Mouse (Mus musculus) forebrain, embryonic 13.5 days (tissue): Measurements from ENCODE around the gene Agap1. TPM values are rescaled to one million over a fixed set of nuclear protein-coding genes. Genes with fewer than 3 reads are reported as not detected.

Source experiments
- ATAC-seq: fragments of 200-750 bp; cut with Nextera tagmentation; 2 replicates; pipeline ENCODE4 v1.8.0; 2017
- H3K27ac ChIP-seq: fragments of 300-500 bp; sonication (generic); 2 replicates; pipeline ENCODE4 v1.5.1; 2015; ENCODE audit warnings: inconsistent platforms, mild to moderate bottlenecking, moderate library complexity
- H3K27me3 ChIP-seq: fragments of 300-500 bp; sonication (generic); 2 replicates; pipeline ENCODE4 v1.6.1; 2015; ENCODE audit warnings: mild to moderate bottlenecking, inconsistent platforms
- H3K36me3 ChIP-seq: fragments of 300-500 bp; sonication (generic); 2 replicates; pipeline ENCODE4 v1.6.1; 2015; ENCODE audit warnings: mild to moderate bottlenecking, inconsistent platforms; ENCODE audit not compliant: poor library complexity, severe bottlenecking
- H3K4me1 ChIP-seq: fragments of 300-500 bp; sonication (generic); 2 replicates; pipeline ENCODE4 v1.6.1; 2015; ENCODE audit warnings: inconsistent platforms
- H3K4me2 ChIP-seq: fragments of 300-500 bp; sonication (generic); 2 replicates; pipeline ENCODE4 v1.6.1; 2015; ENCODE audit warnings: inconsistent platforms, mild to moderate bottlenecking, moderate library complexity
- H3K4me3 ChIP-seq: fragments of 300-500 bp; sonication (generic); 2 replicates; pipeline ENCODE4 v1.5.1; 2015; ENCODE audit warnings: mild to moderate bottlenecking, inconsistent platforms
- H3K9ac ChIP-seq: fragments of 300-500 bp; sonication (generic); 2 replicates; pipeline ENCODE4 v1.6.1; 2015; ENCODE audit warnings: mild to moderate bottlenecking, inconsistent platforms
- H3K9me3 ChIP-seq: fragments of 300-500 bp; sonication (generic); replicated peaks from 2 replicates; pipeline ENCODE4 v1.6.1; 2016; ENCODE audit warnings: inconsistent platforms
- WGBS: fragments of 180-500 bp; shearing (Covaris S2); methylation state at CpG from one replicate; pipeline ENCODE4 v1.1.7; 2015; 5-methylcytosine and 5-hydroxymethylcytosine counted together
- polyA plus RNA-seq: library from polyadenylated mRNA; unstranded; fragments of >200 nt; fragmentation: Nextera tagmentation; extraction: Ambion mirVana; gene quantifications from 2 replicates; pipeline ENCODE4 v1.2.1, GENCODE M21; 2015

The Agap1 gene
- polyA plus RNA-seq, 1 experiment from 2014 or later, result 25.4 TPM

DNA sequence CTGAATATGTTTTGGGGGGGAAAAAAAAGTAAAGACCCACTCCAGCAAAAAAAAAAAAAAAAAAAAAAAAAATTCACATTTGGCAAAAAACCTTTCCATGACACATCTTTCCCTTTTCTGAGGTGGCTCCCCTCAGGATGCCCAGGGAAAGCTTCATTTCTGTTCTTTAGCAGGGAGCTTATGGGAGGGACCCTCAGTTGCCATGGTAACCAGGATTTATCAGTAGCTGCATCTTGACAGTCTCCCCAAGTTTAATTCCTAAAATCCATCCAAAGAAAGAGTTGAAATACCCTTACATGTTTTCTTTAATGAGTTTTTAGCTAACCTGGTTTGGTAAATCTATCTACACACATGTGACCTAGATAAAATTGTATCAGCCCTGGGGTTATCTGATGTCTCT, 295.1 kb downstream of the Agap1 start:
- no peaks in the 10 kb centered on the region for H3K9me3 ChIP-seq
- H3K4me1 ChIP-seq, result peaks cover 29% of the 10 kb centered on the region
- H3K27ac ChIP-seq, result peak overlapping the region; percentile 67; the same call in 1 of the 2 replicates
- H3K4me3 ChIP-seq, result no peak overlapping the region
- ATAC-seq, result no peak
- peaks cover 10% of the 10 kb centered on the region for H3K36me3 ChIP-seq
- peaks cover 78% of the 10 kb centered on the region for H3K27me3 ChIP-seq
- no peak overlapping the region for H3K4me2 ChIP-seq
- H3K9ac ChIP-seq, result no peak overlapping the region

GRCm38 (mm10) chr1:89750495-89750894, 295.9 kb downstream of the Agap1 start:
- peak; percentile 79 for ATAC-seq
- WGBS, result under 1% methylated on average over 9 of the region's 9 CpGs
- Histone ChIP-seq H3K9me3 (no peaks in the 10 kb centered on the region), H3K36me3 (0 out of 2 replicates have a peak, but pooled peaks cover 2% of the 10 kb centered on the region), H3K4me3 (peak overlapping the region; percentile 16; the same call in 1 of the 2 replicates), H3K4me1 (peaks cover 31% of the 10 kb centered on the region), H3K27me3 (peaks cover 78% of the 10 kb centered on the region), H3K4me2 (peak overlapping the region; percentile 50), H3K9ac (no peak overlapping the region), H3K27ac (peak overlapping the region; percentile 67)

DNA sequence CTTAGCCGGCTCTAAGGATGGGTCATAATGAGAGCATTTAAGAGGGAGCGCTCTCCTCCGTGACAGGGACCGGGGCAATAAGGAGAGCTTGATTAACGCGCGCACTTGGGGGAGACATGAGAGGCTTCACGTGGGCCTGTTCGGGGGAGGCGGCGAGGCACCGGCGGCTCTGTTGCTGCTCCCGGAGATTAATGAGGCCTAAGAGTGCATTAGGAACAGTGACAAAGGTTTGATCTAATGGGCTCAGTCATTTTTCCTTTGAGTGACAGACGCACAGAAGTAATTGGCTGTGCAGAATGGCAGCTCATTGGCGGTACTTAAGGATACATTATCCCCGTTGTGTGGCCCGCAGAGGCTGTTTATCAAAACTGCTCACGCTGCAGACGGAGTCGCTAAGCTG, 296.3 kb downstream of the Agap1 start:
- H3K4me3 ChIP-seq, result peak overlapping the region; percentile 16; the same call in 1 of the 2 replicates
- no peaks in the 10 kb centered on the region for H3K9me3 ChIP-seq
- H3K4me2 ChIP-seq, result peak overlapping the region; percentile 50
- ATAC-seq, result peak; percentile 95
- 2% methylated on average over 21 of the region's 21 CpGs for WGBS
- peaks cover 78% of the 10 kb centered on the region for H3K27me3 ChIP-seq
- peaks cover 35% of the 10 kb centered on the region for H3K4me1 ChIP-seq
- H3K9ac ChIP-seq, result no peak overlapping the region
- H3K27ac ChIP-seq, result peak overlapping the region; percentile 67
- H3K36me3 ChIP-seq, result no peaks in the 10 kb centered on the region

- Histone ChIP-seq H3K4me3 (no peak overlapping the region), H3K9ac (no peak overlapping the region), H3K36me3 (no peaks in the 10 kb centered on the region), H3K4me2 (peak overlapping the region; percentile 50), H3K27ac (peak overlapping the region; percentile 67; the same call in 1 of the 2 replicates), H3K4me1 (peaks cover 39% of the 10 kb centered on the region), H3K9me3 (no peaks in the 10 kb centered on the region), H3K27me3 (peaks cover 78% of the 10 kb centered on the region)
- ATAC-seq, result peak; percentile 67
- 15% methylated on average over 11 of the region's 11 CpGs for WGBS
These were observed 296.7 kb downstream of the Agap1 start for GRCm38 (mm10) chr1:89751344-89751743.

DNA sequence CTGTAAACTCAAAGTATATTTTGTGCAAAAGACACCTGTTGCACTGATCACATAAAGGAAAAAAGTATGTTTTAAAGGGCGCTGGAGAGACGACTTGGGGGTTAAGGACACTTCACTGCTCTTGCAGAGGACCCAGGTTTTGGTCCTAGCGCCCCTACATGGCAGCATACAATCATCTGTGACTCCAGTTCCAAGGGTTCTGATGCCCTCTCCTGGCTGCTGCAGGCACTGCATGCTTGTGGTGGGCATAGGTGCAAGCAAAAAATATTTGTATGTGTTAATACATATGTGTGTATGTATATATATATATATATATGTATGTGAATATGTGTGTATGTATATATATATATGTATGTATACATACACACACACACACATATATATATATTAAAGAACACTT, 298.1 kb downstream of the Agap1 start:
- Histone ChIP-seq H3K4me3 (no peak overlapping the region), H3K4me1 (peaks cover 42% of the 10 kb centered on the region)

GRCm38 (mm10) chr1:89755358-89755757, 300.8 kb downstream of the Agap1 start:
- H3K27me3 ChIP-seq, result peaks cover 75% of the 10 kb centered on the region
- H3K9me3 ChIP-seq, result no peaks in the 10 kb centered on the region
- no peak overlapping the region for H3K9ac ChIP-seq
- H3K4me2 ChIP-seq, result no peak overlapping the region
- ATAC-seq, result no peak
- no peak overlapping the region for H3K4me3 ChIP-seq
- no peaks in the 10 kb centered on the region for H3K36me3 ChIP-seq
- H3K27ac ChIP-seq, result no peak overlapping the region
- 52% methylated on average over 12 of the region's 12 CpGs for WGBS
- peaks cover 31% of the 10 kb centered on the region for H3K4me1 ChIP-seq

More for the DNA sequence above, 298.1 kb downstream of the Agap1 start:
- no peak overlapping the region for H3K9ac ChIP-seq
- 98% methylated on average over 3 of the region's 3 CpGs for WGBS
- no peak overlapping the region for H3K4me2 ChIP-seq
- no peak overlapping the region for H3K27ac ChIP-seq
- H3K27me3 ChIP-seq, result peaks cover 81% of the 10 kb centered on the region
- H3K36me3 ChIP-seq, result no peaks in the 10 kb centered on the region
- no peak for ATAC-seq
- no peaks in the 10 kb centered on the region for H3K9me3 ChIP-seq

DNA sequence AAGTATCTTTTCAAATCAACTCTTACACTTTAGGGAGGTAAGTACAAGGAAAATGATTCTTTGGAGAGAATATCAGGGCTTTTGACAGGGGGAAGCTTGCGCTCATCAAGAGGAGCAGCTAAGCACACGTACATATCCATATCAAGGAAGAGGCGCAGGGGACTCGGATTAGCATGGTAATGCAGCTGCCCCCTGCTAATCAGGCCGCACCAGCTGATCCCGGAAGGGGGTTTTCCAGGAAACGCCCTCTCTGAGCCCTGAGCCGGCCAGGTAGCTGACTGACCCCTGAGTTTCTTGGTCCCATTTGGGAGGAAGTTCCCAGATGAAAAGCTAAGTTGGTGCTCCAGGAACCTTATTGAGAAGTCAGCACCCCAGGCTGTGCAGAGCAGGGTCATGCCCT, 301.8 kb downstream of the Agap1 start:
- no peak overlapping the region for H3K4me2 ChIP-seq
- no peaks in the 10 kb centered on the region for H3K36me3 ChIP-seq
- no peak for ATAC-seq
- no peak overlapping the region for H3K4me3 ChIP-seq
- 24% methylated on average over 8 of the region's 8 CpGs for WGBS
- no peaks in the 10 kb centered on the region for H3K9me3 ChIP-seq
- no peak overlapping the region for H3K27ac ChIP-seq
- peaks cover 21% of the 10 kb centered on the region for H3K4me1 ChIP-seq
- no peak overlapping the region for H3K9ac ChIP-seq
- H3K27me3 ChIP-seq, result peaks cover 82% of the 10 kb centered on the region

DNA sequence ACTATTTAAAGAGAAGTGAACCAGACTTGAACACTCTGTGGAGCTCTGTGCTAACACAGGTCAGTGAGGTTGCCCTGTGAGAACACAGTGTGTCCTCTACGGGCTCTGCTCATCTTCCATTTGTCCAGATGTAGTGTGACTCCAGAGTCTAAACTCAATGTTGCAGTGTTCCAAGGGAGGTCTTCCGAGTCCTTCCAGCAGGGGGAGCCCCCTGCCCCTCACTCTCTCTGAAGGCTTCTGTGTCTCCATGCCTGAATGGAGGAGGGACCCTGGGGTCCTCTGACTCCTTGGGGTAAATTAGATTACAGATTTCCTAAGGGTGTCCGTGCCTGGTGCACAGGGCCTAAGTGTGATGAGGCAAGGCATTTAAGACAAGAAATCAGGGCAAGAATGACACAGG, 302.9 kb downstream of the Agap1 start:
- Histone ChIP-seq H3K9ac (no peak overlapping the region), H3K4me3 (no peak overlapping the region), H3K4me2 (no peak overlapping the region), H3K27me3 (peaks cover 85% of the 10 kb centered on the region), H3K27ac (no peak overlapping the region), H3K36me3 (no peaks in the 10 kb centered on the region), H3K4me1 (peaks cover 14% of the 10 kb centered on the region; the same call in 1 of the 2 replicates), H3K9me3 (no peaks in the 10 kb centered on the region)
- 63% methylated on average over 3 of the region's 3 CpGs for WGBS
- ATAC-seq, result no peak

DNA sequence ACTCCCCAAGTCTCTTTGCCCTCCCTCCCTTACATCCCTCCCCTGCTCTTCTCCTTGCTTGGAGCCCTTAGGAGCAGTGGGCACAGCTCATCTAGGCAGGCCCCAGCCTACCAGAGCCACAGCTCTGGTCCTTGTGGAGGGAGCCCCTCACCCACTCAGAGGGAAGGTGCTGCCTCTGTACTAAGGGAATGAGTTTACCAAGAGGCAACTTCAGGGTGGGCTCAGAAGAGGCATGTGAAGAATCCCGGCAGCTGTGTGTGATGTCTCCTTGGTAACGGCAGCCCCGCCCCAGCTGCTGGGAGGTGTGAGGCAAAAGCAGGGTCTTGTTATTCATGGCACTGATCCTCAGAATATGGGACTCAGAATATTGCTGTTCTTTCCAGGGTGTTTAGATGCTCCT, 309.3 kb downstream of the Agap1 start:
- H3K4me1 ChIP-seq, result peaks cover 18% of the 10 kb centered on the region
- H3K9ac ChIP-seq, result no peak overlapping the region
- 0 out of 2 replicates have a peak, but pooled peaks cover 5% of the 10 kb centered on the region for H3K36me3 ChIP-seq
- H3K27me3 ChIP-seq, result peaks cover 50% of the 10 kb centered on the region
- H3K4me3 ChIP-seq, result no peak overlapping the region
- no peak overlapping the region for H3K4me2 ChIP-seq
- no peaks in the 10 kb centered on the region for H3K9me3 ChIP-seq
- H3K27ac ChIP-seq, result no peak overlapping the region
- ATAC-seq, result peak; percentile 21; the same call in 1 of the 2 replicates
- WGBS, result 17% methylated on average over 3 of the region's 3 CpGs

DNA sequence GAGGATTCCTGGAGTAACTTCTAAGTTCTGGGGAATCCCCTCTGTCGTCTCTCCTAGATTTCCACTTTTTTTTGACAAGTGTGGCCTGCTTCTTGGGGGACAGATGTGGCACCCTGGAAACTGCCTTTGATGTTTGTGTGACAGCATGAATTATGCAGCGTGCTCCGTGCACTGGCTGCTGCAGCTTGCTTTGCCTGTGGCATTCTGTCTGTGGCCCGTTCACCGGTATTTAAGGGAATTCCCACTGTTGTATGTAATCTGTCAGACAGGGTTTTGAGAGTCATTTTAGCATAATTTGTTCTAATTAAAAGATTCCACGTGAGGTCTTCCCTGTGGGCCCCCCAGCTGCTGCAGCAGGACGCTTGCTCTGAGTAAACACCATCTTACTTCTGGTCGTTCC, 312.3 kb downstream of the Agap1 start:
- no peak for ATAC-seq
- Histone ChIP-seq H3K27ac (no peak overlapping the region), H3K36me3 (0 out of 2 replicates have a peak, but pooled peaks cover 9% of the 10 kb centered on the region), H3K4me3 (no peak overlapping the region), H3K9me3 (no peaks in the 10 kb centered on the region), H3K4me1 (peaks cover 22% of the 10 kb centered on the region), H3K4me2 (no peak overlapping the region), H3K27me3 (peaks cover 35% of the 10 kb centered on the region), H3K9ac (no peak overlapping the region)
- 62% methylated on average over 8 of the region's 8 CpGs for WGBS

DNA sequence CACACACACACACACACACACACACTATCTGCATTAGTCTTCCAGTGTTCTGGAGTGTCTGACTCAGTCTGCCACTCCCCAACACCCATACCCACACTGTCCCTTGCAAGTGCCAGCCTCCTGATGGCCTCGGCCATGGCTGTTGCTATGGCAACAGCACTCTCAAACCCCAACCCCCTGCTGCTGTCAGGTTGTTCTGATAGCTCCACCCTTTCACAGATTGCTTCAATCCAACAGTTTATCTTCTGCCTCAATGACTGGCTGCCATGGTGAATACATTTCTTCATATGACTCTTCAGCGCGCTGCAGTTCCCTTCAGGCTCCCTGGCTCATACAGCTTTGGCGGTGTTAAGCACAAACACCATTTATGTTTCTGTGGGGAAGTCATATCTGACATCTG, 315.0 kb downstream of the Agap1 start:
- 70% methylated on average over 4 of the region's 4 CpGs for WGBS
- Histone ChIP-seq H3K9ac (no peak overlapping the region), H3K36me3 (peaks cover 16% of the 10 kb centered on the region; the same call in 1 of the 2 replicates), H3K4me2 (no peak overlapping the region), H3K4me1 (peaks cover 12% of the 10 kb centered on the region; the same call in 1 of the 2 replicates), H3K9me3 (no peaks in the 10 kb centered on the region), H3K4me3 (no peak overlapping the region), H3K27me3 (peaks cover 9% of the 10 kb centered on the region; the same call in 1 of the 2 replicates), H3K27ac (no peak overlapping the region)
- no peak for ATAC-seq

DNA sequence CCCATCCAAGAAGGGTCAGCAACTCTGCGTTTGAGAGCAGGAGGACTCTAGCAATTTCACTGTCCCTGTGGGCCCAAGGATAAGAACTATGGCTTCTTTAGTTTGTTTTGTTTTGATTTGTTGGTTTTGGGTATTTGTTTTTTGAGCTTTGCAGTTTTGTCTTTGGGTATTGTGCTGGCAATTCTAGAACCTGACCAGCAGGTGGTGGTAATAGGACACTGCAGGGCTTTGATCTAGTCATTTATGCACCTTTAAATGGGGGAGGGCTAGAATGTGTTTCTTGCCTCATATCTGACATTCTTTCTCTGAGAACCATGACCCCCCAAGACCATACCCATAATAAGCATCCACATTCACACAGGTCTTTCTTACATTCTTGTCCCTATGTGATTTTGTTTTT, 315.7 kb downstream of the Agap1 start:
- 75% methylated on average over 1 of the region's 1 CpGs for WGBS

DNA sequence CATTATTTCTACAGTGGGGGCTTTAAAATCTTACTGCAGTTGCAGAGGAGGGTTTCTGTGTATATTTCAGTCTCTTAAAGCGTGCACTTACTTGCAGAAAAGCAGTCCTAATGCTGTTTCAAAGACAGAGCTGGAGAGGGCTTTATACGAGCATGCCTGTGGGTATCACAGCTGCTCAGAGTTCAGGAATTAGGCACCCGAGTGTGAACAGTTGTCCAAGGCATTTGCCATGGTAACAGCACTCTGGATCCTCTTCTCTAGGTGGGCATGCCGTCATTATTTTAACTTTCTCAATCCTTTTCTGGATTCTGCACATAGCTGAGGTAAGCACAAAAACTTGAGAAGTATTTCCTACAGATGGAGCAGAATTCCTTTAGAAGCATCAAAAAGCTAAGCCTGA, 321.1 kb downstream of the Agap1 start:
- H3K9me3 ChIP-seq, result no peaks in the 10 kb centered on the region
- H3K4me2 ChIP-seq, result no peak overlapping the region
- no peak for ATAC-seq
- H3K4me3 ChIP-seq, result no peak overlapping the region
- H3K4me1 ChIP-seq, result 0 out of 2 replicates have a peak, but pooled peaks cover 5% of the 10 kb centered on the region
- no peak overlapping the region for H3K27ac ChIP-seq
- WGBS, result 47% methylated on average over 4 of the region's 4 CpGs
- H3K27me3 ChIP-seq, result peaks cover 4% of the 10 kb centered on the region; the same call in 1 of the 2 replicates
- H3K9ac ChIP-seq, result no peak overlapping the region
- H3K36me3 ChIP-seq, result peaks cover 13% of the 10 kb centered on the region

More for the DNA sequence above, 315.7 kb downstream of the Agap1 start:
- Histone ChIP-seq H3K4me2 (no peak overlapping the region), H3K4me3 (no peak overlapping the region), H3K36me3 (peaks cover 16% of the 10 kb centered on the region; the same call in 1 of the 2 replicates), H3K27me3 (peaks cover 9% of the 10 kb centered on the region; the same call in 1 of the 2 replicates), H3K27ac (no peak overlapping the region), H3K9me3 (no peaks in the 10 kb centered on the region), H3K4me1 (peaks cover 12% of the 10 kb centered on the region; the same call in 1 of the 2 replicates), H3K9ac (no peak overlapping the region)
- ATAC-seq, result no peak
